Comparison of ENCODE assay signal across 9 mouse cellular contexts in genomic region chr14:30626756-30627742, GRCm38 (mm10). TPM values are rescaled to one million over a fixed set of nuclear protein-coding genes. Genes with fewer than 3 reads are reported as not detected.
DNase-seq lines count a peak whose midpoint lies in the region; ATAC-seq lines count a peak whose summit lies in the region.
"Had no signal": no experiment of that assay in that cellular context is flagged by ENCODE, and none has a peak within 500 bp of the region (broad histone marks: within the 10 kb centered on the region; RNA-seq: fewer than 3 reads in every experiment).

No protein-coding gene starts in this region.

- peak overlapping the region; percentile 84 for H3K9ac ChIP-seq in heart, embryonic 13.5 days
- H3K9ac ChIP-seq in hindbrain, embryonic 14.5 days = no peak overlapping the region
- no peak overlapping the region for H3K9ac ChIP-seq in midbrain, embryonic 15.5 days

- H3K4me1 ChIP-seq in heart, embryonic 13.5 days = peaks cover 34% of the 10 kb centered on the region
- H3K4me1 ChIP-seq in hindbrain, embryonic 14.5 days (replicated peaks; ENCODE audit: control insufficient read depth, insufficient read depth, low read length) = peaks cover 5% of the 10 kb centered on the region
- peaks cover 19% of the 10 kb centered on the region for H3K4me1 ChIP-seq in midbrain, embryonic 15.5 days

- H3K9me3 ChIP-seq in heart, embryonic 13.5 days = no peaks in the 10 kb centered on the region
- H3K9me3 ChIP-seq in hindbrain, embryonic 14.5 days (ENCODE audit: control insufficient read depth, low read length) = no peaks in the 10 kb centered on the region
- H3K9me3 ChIP-seq in midbrain, embryonic 15.5 days = no peaks in the 10 kb centered on the region

- peak overlapping the region; percentile 66 for H3K27ac ChIP-seq in heart, embryonic 13.5 days (replicated peaks)
- no peak overlapping the region for H3K27ac ChIP-seq in hindbrain, embryonic 14.5 days
- H3K27ac ChIP-seq in midbrain, embryonic 15.5 days = no peak overlapping the region

- ATAC-seq in heart, embryonic 13.5 days (ENCODE audit: extremely low read depth, insufficient number of reproducible peaks, low FRiP score, low TSS enrichment) = no peak
- no peak; the same call in 1 of the 2 replicates for ATAC-seq in hindbrain, embryonic 14.5 days (ENCODE audit: low FRiP score)
- no peak for ATAC-seq in midbrain, embryonic 15.5 days (replicated peaks)

- 60% methylated on average over 12 of the region's 12 CpGs for WGBS in heart, embryonic 13.5 days
- 55% methylated on average over 12 of the region's 12 CpGs for WGBS in hindbrain, embryonic 14.5 days
- WGBS in midbrain, embryonic 15.5 days = 50% methylated on average over 12 of the region's 12 CpGs

- DNase-seq in heart, postnatal 10 days = no peak
- DNase-seq in T-cell, adult 2 months (ENCODE audit: low spot score) = peak; percentile 15
- no peak for DNase-seq in hindbrain, embryonic 14.5 days (ENCODE audit: low spot score)
- DNase-seq in ovary, postnatal 14 days (ENCODE audit: low spot score) = no peak
- DNase-seq in left cerebral cortex, adult 11 months (ENCODE audit: low spot score) = no peak
- no peak for DNase-seq in thymus, postnatal 10 days (ENCODE audit: low spot score in 2 of 2)

- H3K4me3 ChIP-seq in heart, embryonic 13.5 days = peak overlapping the region; percentile 78
- H3K4me3 ChIP-seq in hindbrain, embryonic 14.5 days (replicated peaks; ENCODE audit: low read length) = peak overlapping the region; percentile 58
- peak overlapping the region; percentile 49 for H3K4me3 ChIP-seq in midbrain, embryonic 15.5 days

- 0 out of 2 replicates have a peak, but pooled peaks cover 8% of the 10 kb centered on the region for H3K27me3 ChIP-seq in heart, embryonic 13.5 days (replicated peaks)
- H3K27me3 ChIP-seq in hindbrain, embryonic 14.5 days (ENCODE audit: control insufficient read depth, insufficient read depth, low read length) = peaks cover 4% of the 10 kb centered on the region; the same call in 1 of the 2 replicates
- peaks cover 16% of the 10 kb centered on the region; the same call in 1 of the 2 replicates for H3K27me3 ChIP-seq in midbrain, embryonic 15.5 days (replicated peaks)
- H3K27me3 ChIP-seq: Patski had no signal

- intact Hi-C loops in heart, postnatal 10 days (cut with DNase I) = no loop called here

- no peaks in the 10 kb centered on the region for H3K36me3 ChIP-seq in heart, embryonic 13.5 days
- no peaks in the 10 kb centered on the region for H3K36me3 ChIP-seq in hindbrain, embryonic 14.5 days (replicated peaks; ENCODE audit: control insufficient read depth, insufficient read depth)
- no peaks in the 10 kb centered on the region for H3K36me3 ChIP-seq in midbrain, embryonic 15.5 days (replicated peaks)

- H3K4me2 ChIP-seq in heart, embryonic 13.5 days = peak overlapping the region; percentile 77
- peak overlapping the region; percentile 68 for H3K4me2 ChIP-seq in hindbrain, embryonic 14.5 days (replicated peaks)
- peak overlapping the region; percentile 63 for H3K4me2 ChIP-seq in midbrain, embryonic 15.5 days

RNA-seq across cellular contexts. Expression of gene Prkcd, which starts 1.0 kb away (rescaled TPM):
- 36.7 and 40.9 TPM in 2 replicates for polyA plus RNA-seq in heart, embryonic 13.5 days (2015; fragmentation: Nextera tagmentation; extraction: Ambion mirVana)
- total RNA-seq in heart, postnatal 10 days (2021) = 10 to 100 TPM; 18.7 to 20.0 TPM
- polyA plus RNA-seq in hindbrain, embryonic 14.5 days (2014; fragmentation: Nextera tagmentation; extraction: Ambion mirVana) = 19.4 and 21.1 TPM in 2 replicates
- polyA plus RNA-seq in midbrain, embryonic 15.5 days (2015; fragmentation: Nextera tagmentation; extraction: Ambion mirVana) = 14.7 and 19.6 TPM in 2 replicates

RNA-seq across cellular contexts. Expression of gene Rft1, which starts 27.1 kb away (rescaled TPM):
- 9.1 and 10.3 TPM in 2 replicates for polyA plus RNA-seq in heart, embryonic 13.5 days (2015; fragmentation: Nextera tagmentation; extraction: Ambion mirVana)
- total RNA-seq in heart, postnatal 10 days (2021) = 10 to 100 TPM; 10.1 to 10.2 TPM
- polyA plus RNA-seq in hindbrain, embryonic 14.5 days (2014; fragmentation: Nextera tagmentation; extraction: Ambion mirVana) = 8.3 and 9.0 TPM in 2 replicates
- polyA plus RNA-seq in midbrain, embryonic 15.5 days (2015; fragmentation: Nextera tagmentation; extraction: Ambion mirVana) = 7.6 and 9.6 TPM in 2 replicates
